Mouse (Mus musculus) erythroblast, embryonic 14.5 days (primary cell): Measurements from ENCODE around the gene Lhx1. TPM values are rescaled to one million over a fixed set of nuclear protein-coding genes. Genes with fewer than 3 reads are reported as not detected.

Source experiments
- H3K27me3 ChIP-seq: 2 replicates; pipeline ENCODE4 v1.6.1; 2012; ENCODE audit warnings: inconsistent platforms; ENCODE audit not compliant: control insufficient read depth
- H3K36me3 ChIP-seq: 2 replicates; pipeline ENCODE4 v1.6.1; 2012; ENCODE audit warnings: mild to moderate bottlenecking, inconsistent platforms; ENCODE audit not compliant: control insufficient read depth
- H3K4me1 ChIP-seq: 2 replicates; pipeline ENCODE4 v1.6.1; 2012; ENCODE audit warnings: inconsistent platforms; ENCODE audit not compliant: control insufficient read depth
- H3K4me3 ChIP-seq: replicated peaks from 2 replicates; pipeline ENCODE3; 2012; ENCODE audit warnings: moderate library complexity, mild to moderate bottlenecking, inconsistent platforms
- H3K9me3 ChIP-seq: 2 replicates; pipeline ENCODE4 v1.6.1; 2012; ENCODE audit warnings: low read length, inconsistent platforms, mixed read lengths; ENCODE audit not compliant: control insufficient read depth
- GATA1 ChIP-seq: IDR thresholded peaks from 2 replicates; pipeline ENCODE4 v1.6.1; 2012; ENCODE audit warnings: low read length, inconsistent platforms, mixed read lengths
- TAL1 ChIP-seq: IDR thresholded peaks from 3 replicates; pipeline ENCODE4 v1.6.1; 2012; ENCODE audit warnings: low read length, inconsistent platforms, mixed read lengths
- polyA plus RNA-seq: library from polyadenylated mRNA; stranded (reverse); fragments of >175 nt; gene quantifications from 2 replicates; pipeline ENCODE4 v1.2.3, GENCODE M21; 2012

Lhx1 gene
- polyA plus RNA-seq, 1 experiment, result not detected

GRCm38 (mm10) chr11:84475991-84476390 lies 49.3 kb downstream of the Lhx1 start:
- no peaks in the 10 kb centered on the region for H3K27me3 ChIP-seq
- no peaks in the 10 kb centered on the region for H3K9me3 ChIP-seq
- peaks cover 11% of the 10 kb centered on the region for H3K36me3 ChIP-seq
- H3K4me1 ChIP-seq, result peaks cover 6% of the 10 kb centered on the region
- H3K4me3 ChIP-seq, result no peak overlapping the region
- TF ChIP-seq GATA1 (no peak), TAL1 (no peak)

- TF ChIP-seq TAL1 (no peak), GATA1 (no peak)
- Histone ChIP-seq H3K4me3 (no peak overlapping the region), H3K27me3 (no peaks in the 10 kb centered on the region), H3K36me3 (peaks cover 25% of the 10 kb centered on the region), H3K9me3 (no peaks in the 10 kb centered on the region), H3K4me1 (peaks cover 6% of the 10 kb centered on the region)
Observed at GRCm38 (mm10) chr11:84473093-84473667, 52.2 kb downstream of the Lhx1 start.

Other genes with a start within 250 kb of the Lhx1 start
- gene Aatf, start 12.0 kb downstream of the Lhx1 start, polyA plus RNA-seq, result 0.75 and 0.77 TPM in 2 replicates